Mouse (Mus musculus): ENCODE measurements around the gene Txndc5. TPM values are rescaled to one million over a fixed set of nuclear protein-coding genes. Genes with fewer than 3 reads are reported as not detected.

The Txndc5 gene
- polyA plus RNA-seq, 1 experiment from 2014 or later = 158 TPM

DNA sequence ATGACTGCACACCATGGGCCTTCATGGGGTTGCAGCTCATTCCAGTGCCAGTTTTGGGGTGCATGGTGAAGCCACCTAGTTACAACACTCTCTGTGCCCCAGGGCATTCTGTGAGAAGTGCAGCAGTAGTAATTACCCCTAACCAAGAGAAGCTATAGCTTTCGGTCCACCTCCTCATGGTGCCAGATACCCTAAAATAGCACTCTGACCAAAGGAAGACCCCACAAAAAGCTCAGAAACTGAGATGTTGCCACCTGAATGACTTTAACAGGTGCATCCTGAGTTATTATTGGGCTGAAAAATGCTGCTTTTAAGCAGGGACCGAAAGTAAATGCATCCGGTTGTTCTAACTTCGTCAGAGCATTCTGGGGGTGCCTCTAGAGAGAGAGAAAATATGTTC, 2.9 kb upstream of the Txndc5 start:
- H3K36me3 ChIP-seq (ENCODE audit: control insufficient read depth, insufficient read depth, low read length) = no peaks in the 10 kb centered on the region
- H3K4me2 ChIP-seq = no peak overlapping the region
- H3K27me3 ChIP-seq (replicated peaks; ENCODE audit: control insufficient read depth, insufficient read depth, low read length) = peaks cover 5% of the 10 kb centered on the region; the same call in 1 of the 2 replicates
- DNase-seq (ENCODE audit: low spot score) = no peak
- H3K4me1 ChIP-seq (replicated peaks; ENCODE audit: control insufficient read depth, insufficient read depth, low read length) = peaks cover 14% of the 10 kb centered on the region
- 91% methylated on average over 4 of the region's 4 CpGs for WGBS
- H3K9ac ChIP-seq (ENCODE audit: low read depth, low read length) = no peak overlapping the region
- no peak overlapping the region for H3K27ac ChIP-seq (ENCODE audit: low read depth, low read length)
- no peaks in the 10 kb centered on the region for H3K9me3 ChIP-seq (ENCODE audit: control insufficient read depth, low read length)
- ATAC-seq (replicated peaks; ENCODE audit: low FRiP score) = no peak
- no peak overlapping the region for H3K4me3 ChIP-seq (ENCODE audit: low read depth, low read length)

DNA sequence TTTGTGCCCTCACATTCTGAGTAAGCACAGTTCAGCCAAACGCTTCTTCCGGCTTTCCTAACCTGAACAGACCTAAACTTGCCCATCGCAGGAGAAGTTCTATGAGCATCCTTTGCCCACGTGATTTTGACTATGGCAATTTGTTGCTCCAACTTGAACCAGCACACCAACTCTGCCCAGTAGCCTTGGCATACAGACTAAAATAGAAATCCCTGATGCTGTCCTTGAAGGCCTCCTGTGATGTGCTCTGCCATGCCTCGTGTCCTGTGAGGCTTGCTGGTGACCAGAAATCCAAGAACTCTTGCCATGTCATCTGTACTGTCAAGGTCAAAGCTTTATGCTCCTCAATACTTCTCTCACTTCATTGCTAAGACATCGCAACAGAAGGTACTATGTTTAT, 952 bp upstream of the Txndc5 start:
- peaks cover 5% of the 10 kb centered on the region; the same call in 1 of the 2 replicates for H3K27me3 ChIP-seq (replicated peaks; ENCODE audit: control insufficient read depth, insufficient read depth, low read length)
- WGBS = 80% methylated on average over 6 of the region's 6 CpGs
- H3K9ac ChIP-seq (ENCODE audit: low read depth, low read length) = no peak overlapping the region
- no peaks in the 10 kb centered on the region for H3K9me3 ChIP-seq (ENCODE audit: control insufficient read depth, low read length)
- DNase-seq (ENCODE audit: low spot score) (no peak), ATAC-seq (replicated peaks; ENCODE audit: low FRiP score) (no peak)
- H3K36me3 ChIP-seq (ENCODE audit: control insufficient read depth, insufficient read depth, low read length) = no peaks in the 10 kb centered on the region
- H3K4me3 ChIP-seq (ENCODE audit: low read depth, low read length) = no peak overlapping the region
- peaks cover 25% of the 10 kb centered on the region for H3K4me1 ChIP-seq (replicated peaks; ENCODE audit: control insufficient read depth, insufficient read depth, low read length)
- H3K27ac ChIP-seq (ENCODE audit: low read depth, low read length) = no peak overlapping the region
- H3K4me2 ChIP-seq = no peak overlapping the region

DNA sequence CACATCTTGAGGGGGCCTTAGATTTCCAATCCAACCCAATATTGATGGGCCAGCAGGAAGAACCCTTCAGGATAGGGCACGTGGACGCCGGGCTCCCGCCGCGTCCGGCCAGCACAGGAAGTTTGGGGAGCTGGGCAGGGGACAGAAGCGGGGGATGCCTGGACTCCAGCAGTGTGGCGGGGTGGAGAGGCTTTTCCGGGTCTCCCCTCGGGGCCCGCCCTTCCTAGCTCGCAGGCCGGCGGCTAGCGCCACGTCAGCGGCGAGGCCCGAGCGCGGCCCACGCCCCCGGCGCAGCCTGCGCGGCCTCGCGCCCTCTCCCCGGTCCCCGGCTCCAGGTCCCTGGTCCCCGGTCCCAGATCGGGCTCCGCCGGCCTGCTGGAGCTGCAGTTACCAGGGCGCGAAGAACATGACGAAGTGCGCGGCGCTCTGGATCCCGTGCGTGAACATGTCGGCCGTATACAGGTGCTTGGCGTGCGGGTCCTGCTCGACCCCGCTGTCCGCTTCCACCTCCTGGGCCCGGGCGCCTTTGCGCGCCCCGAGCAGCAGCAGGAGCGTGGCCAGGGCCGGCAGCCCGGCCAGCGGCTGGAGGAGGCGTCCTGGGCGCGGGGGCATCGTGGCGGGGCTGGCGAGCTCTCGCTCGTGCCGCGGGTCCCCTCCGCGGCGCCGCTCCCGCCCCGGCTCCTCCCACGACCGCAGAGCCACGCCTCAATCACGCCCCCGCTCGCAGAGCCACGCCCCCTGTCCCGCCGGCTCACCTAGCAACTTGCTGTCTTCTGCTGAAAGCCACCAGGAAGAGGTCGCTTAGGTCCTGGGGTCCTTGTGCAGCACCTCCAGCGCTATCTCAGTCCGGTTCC, 600 bp downstream of the Txndc5 start:
- Histone ChIP-seq H3K4me1 (replicated peaks; ENCODE audit: control insufficient read depth, insufficient read depth, low read length) (peaks cover 25% of the 10 kb centered on the region), H3K9ac (ENCODE audit: low read depth, low read length) (peak overlapping the region; percentile 92), H3K27me3 (replicated peaks; ENCODE audit: control insufficient read depth, insufficient read depth, low read length) (peaks cover under 1% of the 10 kb centered on the region; the same call in 1 of the 2 replicates), H3K4me3 (ENCODE audit: low read depth, low read length) (peak overlapping the region; percentile 93), H3K9me3 (ENCODE audit: control insufficient read depth, low read length) (no peaks in the 10 kb centered on the region), H3K27ac (ENCODE audit: low read depth, low read length) (peak overlapping the region; percentile 90), H3K36me3 (ENCODE audit: control insufficient read depth, insufficient read depth, low read length) (no peaks in the 10 kb centered on the region), H3K4me2 (peak overlapping the region; percentile 93)
- peak; percentile 90 for ATAC-seq (replicated peaks; ENCODE audit: low FRiP score)
- peak; percentile 91 for DNase-seq (ENCODE audit: low spot score)
- under 1% methylated on average over 87 of the region's 87 CpGs for WGBS

DNA sequence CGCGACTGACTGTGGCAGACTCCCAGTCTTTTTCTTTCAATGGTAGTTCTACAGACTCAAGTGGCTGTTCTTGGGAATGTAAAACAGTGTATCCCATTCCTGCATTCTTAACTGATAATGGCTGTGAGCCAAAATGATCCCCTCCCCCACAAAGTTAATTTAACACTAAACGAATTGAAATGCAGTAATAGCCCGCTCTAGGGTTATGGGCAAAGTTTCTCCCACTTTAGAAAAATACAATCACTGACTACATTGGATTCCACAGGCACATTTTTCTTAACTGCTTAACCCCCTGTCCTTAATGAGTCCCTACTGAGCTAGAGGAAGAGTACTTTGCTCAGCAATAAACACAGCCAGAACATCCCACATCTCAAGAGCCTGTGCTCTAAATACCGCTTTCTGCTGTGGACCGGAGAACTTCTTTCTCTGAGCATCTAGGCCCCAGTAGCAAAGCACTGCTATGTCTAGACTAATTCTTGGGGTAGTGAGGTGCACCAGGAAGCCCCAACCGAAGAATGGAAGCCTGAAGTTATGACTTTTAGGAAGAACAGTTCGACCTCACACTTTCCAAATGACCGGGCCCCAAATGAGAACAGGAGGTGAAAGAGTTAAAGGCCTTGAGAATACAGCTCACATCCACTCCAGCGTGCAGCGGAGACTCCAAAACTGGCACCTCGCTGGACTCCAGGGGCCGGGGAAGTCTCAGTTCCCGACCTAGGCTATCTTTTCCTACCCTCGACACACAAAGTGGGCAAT, 1.4 kb downstream of the Txndc5 start:
- Histone ChIP-seq H3K4me3 (ENCODE audit: low read depth, low read length) (peak overlapping the region; percentile 93), H3K9me3 (ENCODE audit: control insufficient read depth, low read length) (no peaks in the 10 kb centered on the region), H3K4me2 (peak overlapping the region; percentile 93), H3K36me3 (ENCODE audit: control insufficient read depth, insufficient read depth, low read length) (no peaks in the 10 kb centered on the region), H3K9ac (ENCODE audit: low read depth, low read length) (peak overlapping the region; percentile 92), H3K27me3 (replicated peaks; ENCODE audit: control insufficient read depth, insufficient read depth, low read length) (no peaks in the 10 kb centered on the region), H3K27ac (ENCODE audit: low read depth, low read length) (peak overlapping the region; percentile 90), H3K4me1 (replicated peaks; ENCODE audit: control insufficient read depth, insufficient read depth, low read length) (peaks cover 25% of the 10 kb centered on the region)
- ATAC-seq (replicated peaks; ENCODE audit: low FRiP score) = peak; percentile 7
- DNase-seq (ENCODE audit: low spot score) = no peak
- 12% methylated on average over 15 of the region's 15 CpGs for WGBS

DNA sequence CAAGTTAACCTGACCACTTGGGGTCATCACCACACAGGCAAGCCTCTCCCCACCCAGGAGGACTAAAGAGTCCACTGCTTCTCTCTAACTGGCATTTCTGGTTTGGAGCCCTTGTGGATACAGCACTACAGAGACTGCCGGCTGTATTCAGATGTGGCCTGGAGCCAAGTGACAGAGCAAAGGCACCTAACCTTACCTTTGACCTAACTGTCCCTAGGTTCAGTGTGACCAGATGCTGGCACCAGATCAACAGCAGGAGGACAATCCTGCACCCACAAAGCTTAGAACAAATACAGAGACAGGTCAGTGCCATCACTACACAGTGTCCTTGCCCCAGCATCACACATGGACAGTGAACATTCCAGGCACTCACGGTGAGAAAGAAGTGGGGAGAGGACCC, 2.5 kb downstream of the Txndc5 start:
- H3K36me3 ChIP-seq (ENCODE audit: control insufficient read depth, insufficient read depth, low read length) = 0 out of 2 replicates have a peak, but pooled peaks cover 4% of the 10 kb centered on the region
- ATAC-seq (replicated peaks; ENCODE audit: low FRiP score) = no peak
- DNase-seq (ENCODE audit: low spot score) = no peak
- no peaks in the 10 kb centered on the region for H3K27me3 ChIP-seq (replicated peaks; ENCODE audit: control insufficient read depth, insufficient read depth, low read length)
- H3K4me1 ChIP-seq (replicated peaks; ENCODE audit: control insufficient read depth, insufficient read depth, low read length) = peaks cover 25% of the 10 kb centered on the region
- WGBS = 74% methylated on average over 2 of the region's 2 CpGs
- H3K27ac ChIP-seq (ENCODE audit: low read depth, low read length) = no peak overlapping the region
- H3K4me3 ChIP-seq (ENCODE audit: low read depth, low read length) = peak overlapping the region; percentile 93
- no peak overlapping the region for H3K9ac ChIP-seq (ENCODE audit: low read depth, low read length)
- no peaks in the 10 kb centered on the region for H3K9me3 ChIP-seq (ENCODE audit: control insufficient read depth, low read length)
- peak overlapping the region; percentile 93 for H3K4me2 ChIP-seq

DNA sequence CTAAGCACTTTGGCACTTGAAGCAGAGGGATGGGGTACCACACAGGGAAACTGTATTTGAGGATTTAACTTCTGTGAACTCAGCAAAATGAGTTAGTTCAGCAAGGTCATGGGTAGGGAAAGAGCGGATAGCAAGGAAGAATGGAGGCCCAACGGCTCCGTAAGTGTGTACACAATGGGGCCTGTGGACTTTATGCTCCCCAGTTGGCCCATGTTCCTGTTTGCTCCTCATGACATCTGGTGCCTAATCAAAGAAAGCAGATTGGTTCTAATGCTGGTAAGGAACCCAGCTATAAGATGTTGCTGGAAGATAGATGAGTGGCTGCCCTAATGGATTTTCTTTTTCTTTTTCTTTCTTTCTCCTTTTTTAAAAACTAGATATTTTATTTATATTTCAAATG, 3.4 kb downstream of the Txndc5 start:
- WGBS = 77% methylated on average over 3 of the region's 3 CpGs
- Histone ChIP-seq H3K4me2 (0 out of 2 replicates have a peak overlapping the region, but pooled peaks have one; percentile 9), H3K4me3 (ENCODE audit: low read depth, low read length) (no peak overlapping the region), H3K36me3 (ENCODE audit: control insufficient read depth, insufficient read depth, low read length) (0 out of 2 replicates have a peak, but pooled peaks cover 4% of the 10 kb centered on the region), H3K27me3 (replicated peaks; ENCODE audit: control insufficient read depth, insufficient read depth, low read length) (no peaks in the 10 kb centered on the region), H3K9me3 (ENCODE audit: control insufficient read depth, low read length) (no peaks in the 10 kb centered on the region), H3K9ac (ENCODE audit: low read depth, low read length) (no peak overlapping the region), H3K27ac (ENCODE audit: low read depth, low read length) (no peak overlapping the region), H3K4me1 (replicated peaks; ENCODE audit: control insufficient read depth, insufficient read depth, low read length) (peaks cover 25% of the 10 kb centered on the region)
- no peak for ATAC-seq (replicated peaks; ENCODE audit: low FRiP score)
- DNase-seq (ENCODE audit: low spot score) = no peak

DNA sequence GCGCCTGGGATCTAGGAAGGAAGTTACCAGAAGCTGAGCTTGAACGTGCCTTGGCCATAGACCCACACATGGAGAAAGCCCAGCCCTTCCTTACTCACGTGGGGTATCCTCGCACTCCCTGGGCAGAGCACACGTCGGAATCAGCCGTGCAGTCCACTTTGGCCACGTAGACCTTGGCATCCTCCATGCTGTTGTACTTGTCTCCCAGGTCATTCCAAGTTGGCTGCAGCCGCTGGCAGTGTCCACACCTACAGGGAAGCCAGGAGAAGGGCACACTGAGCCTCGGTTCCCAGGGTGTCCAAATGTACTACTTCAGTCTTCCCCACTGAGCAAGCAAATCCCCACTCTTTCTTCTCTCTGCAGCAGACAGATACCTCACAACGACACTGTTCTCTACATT, 5.4 kb downstream of the Txndc5 start:
- Histone ChIP-seq H3K27me3 (replicated peaks; ENCODE audit: control insufficient read depth, insufficient read depth, low read length) (no peaks in the 10 kb centered on the region), H3K27ac (ENCODE audit: low read depth, low read length) (no peak overlapping the region)
- DNase-seq (ENCODE audit: low spot score) = no peak

DNA sequence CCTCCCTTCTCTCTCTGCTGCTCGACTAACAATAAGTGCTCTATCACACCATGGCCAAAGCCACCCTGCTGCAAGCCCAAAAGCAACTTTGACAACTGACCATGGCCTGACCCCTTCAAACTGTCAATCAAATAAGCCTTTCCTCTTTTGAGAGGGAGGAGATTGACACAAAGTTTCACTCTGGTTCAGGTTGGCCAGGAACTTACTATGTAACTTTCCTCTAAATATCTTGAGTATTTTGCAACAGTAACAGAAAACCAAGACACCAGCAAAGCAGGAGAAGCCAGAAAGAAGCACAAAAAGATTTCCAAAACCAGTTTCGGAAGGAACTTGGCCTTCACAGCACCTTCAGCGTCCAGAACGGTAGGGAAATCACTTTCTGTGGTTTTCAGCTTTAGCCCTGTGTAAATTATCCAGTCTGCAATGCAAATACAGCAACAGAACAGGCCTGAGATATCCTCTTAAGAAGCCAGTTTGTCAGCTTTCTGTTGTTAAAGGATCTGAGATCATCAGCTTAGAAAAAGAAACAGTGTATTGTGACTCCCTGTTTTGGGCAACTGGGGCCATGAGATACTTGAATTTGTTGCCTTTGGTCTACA, 6.5 kb downstream of the Txndc5 start:
- Histone ChIP-seq H3K4me2 (no peak overlapping the region), H3K36me3 (ENCODE audit: control insufficient read depth, insufficient read depth, low read length) (peaks cover 21% of the 10 kb centered on the region), H3K27ac (ENCODE audit: low read depth, low read length) (no peak overlapping the region), H3K27me3 (replicated peaks; ENCODE audit: control insufficient read depth, insufficient read depth, low read length) (no peaks in the 10 kb centered on the region), H3K9me3 (ENCODE audit: control insufficient read depth, low read length) (no peaks in the 10 kb centered on the region), H3K4me3 (ENCODE audit: low read depth, low read length) (no peak overlapping the region), H3K4me1 (replicated peaks; ENCODE audit: control insufficient read depth, insufficient read depth, low read length) (peaks cover 18% of the 10 kb centered on the region), H3K9ac (ENCODE audit: low read depth, low read length) (no peak overlapping the region)
- DNase-seq (ENCODE audit: low spot score) (no peak), ATAC-seq (replicated peaks; ENCODE audit: low FRiP score) (no peak)
- 76% methylated on average over 4 of the region's 4 CpGs for WGBS

More for the DNA sequence above, 5.4 kb downstream of the Txndc5 start:
- no peak overlapping the region for H3K4me3 ChIP-seq (ENCODE audit: low read depth, low read length)
- WGBS = 87% methylated on average over 11 of the region's 11 CpGs
- H3K9me3 ChIP-seq (ENCODE audit: control insufficient read depth, low read length) = no peaks in the 10 kb centered on the region
- H3K4me2 ChIP-seq = no peak overlapping the region
- ATAC-seq (replicated peaks; ENCODE audit: low FRiP score) = no peak
- H3K4me1 ChIP-seq (replicated peaks; ENCODE audit: control insufficient read depth, insufficient read depth, low read length) = peaks cover 18% of the 10 kb centered on the region
- H3K36me3 ChIP-seq (ENCODE audit: control insufficient read depth, insufficient read depth, low read length) = peaks cover 16% of the 10 kb centered on the region; the same call in 1 of the 2 replicates
- no peak overlapping the region for H3K9ac ChIP-seq (ENCODE audit: low read depth, low read length)

Data from liver, embryonic 11.5 days (tissue).